Mouse (Mus musculus) layer of hippocampus, postnatal 10 days (tissue): ENCODE results near the gene Mindy1. TPM values are rescaled to one million over a fixed set of nuclear protein-coding genes. Genes with fewer than 3 reads are reported as not detected.
A peak's percentile ranks its signal among the peaks of the same experiment; 100 is the strongest.

Experiments
- DNase-seq, 2 experiments: peaks; one replicate each; pipeline ENCODE4 v3.0.0; 2021; ENCODE audit warnings: low spot score in 2 of 2
- total RNA-seq, 2 experiments: library from RNA; stranded (reverse); gene quantifications; 2 replicates each; pipeline ENCODE4 v1.2.3; 2021

Mindy1 gene
- total RNA-seq, 2 experiments from 2014 or later, result 26.5 to 27.6 TPM

DNA sequence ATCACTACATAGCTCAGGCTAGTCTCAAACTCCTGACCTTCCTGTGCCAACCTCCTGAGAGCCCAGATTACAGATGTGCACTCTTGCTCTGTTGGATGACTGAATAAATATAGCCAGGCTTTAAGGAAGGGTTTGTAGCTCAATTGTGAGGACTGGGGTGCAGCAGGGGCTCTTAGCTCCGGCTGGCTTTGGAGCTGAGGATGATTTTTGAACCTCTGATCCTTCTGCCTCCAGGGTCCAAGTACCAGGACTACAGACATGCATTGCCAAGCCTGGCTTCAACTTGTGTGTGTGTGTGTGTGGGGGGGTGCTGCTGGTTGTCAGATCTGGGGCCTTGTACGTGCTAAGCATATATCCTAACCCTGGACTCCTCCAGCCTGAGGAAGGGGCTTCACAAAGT lies 11.8 kb downstream of the Mindy1 start:
- no peak for DNase-seq

DNA sequence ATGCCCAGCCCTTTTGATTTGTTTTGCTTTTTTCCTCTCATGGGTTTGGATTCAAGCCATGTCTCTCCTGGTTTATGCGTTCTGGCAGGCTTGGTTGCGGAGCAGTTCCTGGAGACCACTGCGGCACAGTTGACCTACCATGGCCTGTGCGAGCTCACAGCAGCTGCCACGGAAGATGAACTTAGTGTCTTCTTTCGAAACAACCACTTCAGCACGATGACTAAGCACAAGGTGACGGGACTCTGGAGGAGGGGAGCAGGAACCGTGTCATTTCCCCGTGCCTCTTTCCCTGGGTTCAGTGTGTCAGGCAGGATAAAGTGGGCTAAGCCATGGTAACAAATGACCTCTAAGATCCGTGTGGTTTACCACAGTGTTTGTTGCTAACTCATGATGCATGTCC lies 12.4 kb downstream of the Mindy1 start:
- no peak for DNase-seq

DNA sequence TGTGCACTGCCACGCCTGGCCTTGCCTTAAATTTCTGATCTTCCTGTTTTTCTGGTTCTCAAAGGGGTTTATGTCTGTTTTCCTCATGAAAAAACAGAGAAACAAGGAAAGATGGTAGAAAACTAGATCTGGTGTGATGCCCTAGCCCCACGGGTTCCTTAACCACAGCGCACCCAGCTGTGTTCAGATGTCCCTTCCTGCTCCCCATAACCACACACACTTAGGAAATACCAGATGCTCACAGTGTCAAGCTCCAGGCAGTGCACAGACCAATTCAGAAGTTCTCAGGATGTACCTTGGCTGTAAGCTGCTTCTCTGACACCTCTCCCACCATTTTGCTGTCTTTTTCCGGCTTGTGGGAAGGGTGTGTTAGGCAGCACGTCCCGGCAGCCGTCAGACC lies 13.2 kb downstream of the Mindy1 start:
- DNase-seq, result no peak

DNA sequence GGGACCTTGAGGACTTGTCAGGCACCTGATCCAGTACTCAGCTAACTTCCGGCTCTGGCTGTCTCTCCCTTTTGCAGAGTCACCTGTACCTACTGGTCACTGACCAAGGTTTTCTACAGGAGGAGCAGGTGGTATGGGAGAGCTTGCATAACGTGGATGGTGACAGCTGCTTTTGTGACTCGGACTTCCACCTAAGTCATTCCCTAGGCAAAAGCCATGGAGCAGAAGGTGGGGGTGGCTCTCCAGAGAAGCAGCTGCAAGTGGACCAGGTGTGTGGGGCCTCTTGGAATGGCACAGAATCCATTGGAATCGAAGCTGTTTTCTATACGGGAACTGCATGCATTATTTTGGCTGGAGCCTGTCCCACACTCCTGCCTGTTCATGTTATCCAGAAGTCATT lies 13.6 kb downstream of the Mindy1 start:
- DNase-seq, result no peak

DNA sequence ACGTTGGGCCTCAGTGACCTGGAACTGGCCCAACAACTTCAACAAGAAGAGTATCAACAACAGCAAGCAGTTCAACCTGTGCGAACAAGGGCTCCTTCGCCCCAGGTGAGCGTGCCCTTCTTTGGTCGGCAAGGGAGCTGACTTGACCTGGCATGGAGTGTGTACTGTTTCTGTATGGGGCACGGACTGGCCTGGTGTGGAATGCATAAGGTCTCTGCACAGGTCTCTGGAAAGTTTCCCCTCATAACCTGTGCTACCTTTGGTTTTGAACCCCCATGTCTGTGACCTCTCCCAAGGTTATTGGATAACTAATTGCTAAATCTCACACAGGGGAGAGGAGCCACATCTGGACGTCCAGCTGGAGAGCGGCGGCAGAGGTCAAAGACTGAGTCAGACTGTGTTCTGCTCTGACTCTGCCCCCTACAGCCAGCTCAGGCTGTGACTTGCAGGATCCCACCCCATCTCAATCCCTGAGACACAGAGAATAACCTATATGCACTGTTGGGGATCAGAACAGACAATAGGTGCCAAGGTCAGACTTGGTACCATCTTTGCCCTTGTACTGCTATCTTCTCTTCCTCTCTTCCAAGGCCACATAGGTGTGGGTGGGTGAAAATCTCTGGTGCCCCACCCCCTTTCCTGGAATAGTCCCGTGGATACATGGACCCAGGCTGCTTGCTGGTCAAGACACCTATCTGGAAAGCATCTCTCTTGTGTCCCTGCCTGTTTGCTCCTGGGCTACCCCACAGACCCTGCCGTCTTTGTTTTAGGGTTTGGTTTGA lies 14.4 kb downstream of the Mindy1 start:
- no peak for DNase-seq

DNA sequence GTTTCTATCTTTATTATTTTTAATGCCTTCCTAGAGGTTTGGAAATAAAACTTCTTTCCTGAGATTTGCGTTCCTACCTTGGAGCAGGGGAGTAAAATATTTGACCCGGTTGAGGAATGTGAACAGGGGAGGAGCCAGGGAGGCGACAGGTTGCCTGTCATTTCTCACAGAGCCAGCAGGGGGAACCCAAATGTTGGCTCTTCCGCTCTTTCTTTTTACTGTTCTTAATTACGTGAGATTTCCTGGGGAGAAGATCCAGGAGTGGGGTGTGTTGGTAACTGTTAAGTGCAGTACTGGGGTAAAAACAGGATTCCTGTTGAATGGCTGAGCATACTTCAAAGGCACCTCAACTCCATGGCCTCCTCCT lies 14.9 kb downstream of the Mindy1 start:
- peak; percentile 39 to 42 for DNase-seq

DNA sequence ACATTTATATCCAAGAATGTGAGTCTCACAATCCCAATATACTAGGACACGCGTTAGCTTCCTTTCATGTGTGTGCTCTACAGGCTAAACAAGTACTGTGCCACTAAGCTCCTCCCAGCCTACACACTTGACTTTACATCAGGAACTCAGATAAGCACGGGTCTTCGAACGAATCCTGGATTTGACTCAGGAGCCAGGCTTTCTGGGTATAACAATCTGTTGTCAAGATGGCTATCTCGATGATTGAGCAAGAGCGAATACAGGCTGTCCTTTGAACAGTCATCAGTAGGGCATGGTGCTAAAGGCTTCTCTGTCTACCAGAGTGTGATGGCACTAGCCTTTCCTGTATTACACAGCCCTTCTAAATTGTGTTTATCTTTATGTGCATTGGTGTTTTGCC lies 16.9 kb downstream of the Mindy1 start:
- DNase-seq, result no peak

DNA sequence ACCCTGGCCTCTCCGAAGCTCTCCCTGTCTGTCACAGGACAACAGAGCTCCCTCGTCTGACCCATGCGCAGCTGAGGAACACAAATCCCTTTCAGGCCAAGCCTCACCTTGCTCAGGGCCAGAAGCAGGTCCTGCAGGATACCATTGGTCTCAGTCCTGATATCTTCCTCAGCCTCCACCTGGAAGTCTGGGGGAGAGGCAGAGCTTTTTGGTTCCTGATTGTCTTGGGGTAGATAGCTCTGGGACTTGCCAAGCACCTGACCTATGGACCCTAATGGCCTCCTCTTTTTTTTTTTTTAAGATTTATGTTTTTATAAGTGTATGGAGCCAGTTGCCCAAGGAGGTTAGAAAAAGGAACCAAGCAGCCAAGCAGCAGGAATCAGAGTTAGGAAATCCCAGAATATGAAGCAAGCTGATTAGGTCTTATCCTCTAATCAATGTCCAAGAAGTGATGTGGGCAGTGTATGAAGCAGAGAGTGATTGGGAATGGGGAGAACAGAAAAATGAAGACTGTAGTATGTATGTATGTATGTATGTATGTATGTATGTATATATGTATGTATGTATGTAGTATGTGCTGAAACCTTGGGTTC lies 20.2 kb downstream of the Mindy1 start:
- DNase-seq, result no peak

DNA sequence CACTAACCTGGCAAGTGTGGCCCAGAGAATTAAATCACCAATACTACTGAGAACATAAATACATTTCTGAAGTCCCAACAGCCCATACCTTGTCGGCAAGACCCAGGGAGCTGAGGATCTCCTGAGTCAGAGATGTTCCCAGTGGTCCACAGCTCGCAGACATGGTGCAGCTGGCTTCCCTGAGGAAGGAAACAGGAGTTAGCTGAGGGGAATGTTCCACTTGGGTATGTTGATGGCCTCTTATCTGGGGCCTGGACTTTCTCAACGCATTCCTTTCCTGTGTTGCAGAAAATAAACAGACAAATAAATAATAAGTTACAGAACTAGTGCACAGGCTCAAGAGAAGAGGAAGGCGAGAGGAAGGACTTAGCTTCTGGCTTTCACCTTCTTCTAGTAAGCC lies 25.1 kb downstream of the Mindy1 start:
- DNase-seq, result no peak

DNA sequence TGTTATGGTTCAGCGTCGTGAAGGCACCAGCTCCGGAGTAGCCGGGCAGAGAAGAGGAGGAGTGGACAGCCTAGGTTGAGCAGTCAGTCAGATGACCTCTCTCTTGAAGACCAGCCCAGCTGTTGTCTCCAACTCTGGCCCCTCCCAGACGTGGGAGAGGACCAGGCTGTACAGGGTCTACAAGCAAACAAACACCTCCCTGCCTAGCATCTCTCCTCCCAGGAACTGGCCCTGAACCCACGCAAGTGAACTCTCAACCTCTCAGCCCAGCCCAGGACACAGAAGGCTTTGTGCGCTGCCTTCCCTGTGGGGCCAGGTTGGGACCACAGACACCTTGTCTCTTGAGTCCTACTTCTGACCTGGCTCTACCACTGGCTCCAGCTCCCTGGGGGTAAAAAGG lies 26.0 kb downstream of the Mindy1 start, which contains the start of gene Anxa9:
Gene Anxa9 (minus strand): TSS at position 77 of the 400 bp plus-strand sequence.
- DNase-seq, result no peak

DNA sequence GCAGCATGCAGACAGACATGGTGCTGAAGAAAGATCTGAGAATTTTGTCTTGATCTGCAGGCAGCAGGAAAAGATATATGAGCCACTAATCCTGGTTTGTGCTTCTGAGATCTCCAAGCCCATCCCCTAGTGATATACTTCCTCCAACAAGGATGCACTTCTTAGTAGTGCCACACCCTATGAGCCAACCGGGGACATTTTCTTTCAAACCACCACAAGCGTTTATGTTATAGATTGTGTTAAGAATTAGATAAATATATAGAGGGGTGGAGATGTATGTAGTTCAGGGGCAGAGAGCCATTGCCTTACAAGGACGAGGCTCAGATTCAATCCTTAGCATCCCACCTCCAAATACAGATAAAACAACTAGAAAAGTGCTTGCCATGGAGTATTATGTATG lies 29.4 kb downstream of the Mindy1 start:
- no peak for DNase-seq

DNA sequence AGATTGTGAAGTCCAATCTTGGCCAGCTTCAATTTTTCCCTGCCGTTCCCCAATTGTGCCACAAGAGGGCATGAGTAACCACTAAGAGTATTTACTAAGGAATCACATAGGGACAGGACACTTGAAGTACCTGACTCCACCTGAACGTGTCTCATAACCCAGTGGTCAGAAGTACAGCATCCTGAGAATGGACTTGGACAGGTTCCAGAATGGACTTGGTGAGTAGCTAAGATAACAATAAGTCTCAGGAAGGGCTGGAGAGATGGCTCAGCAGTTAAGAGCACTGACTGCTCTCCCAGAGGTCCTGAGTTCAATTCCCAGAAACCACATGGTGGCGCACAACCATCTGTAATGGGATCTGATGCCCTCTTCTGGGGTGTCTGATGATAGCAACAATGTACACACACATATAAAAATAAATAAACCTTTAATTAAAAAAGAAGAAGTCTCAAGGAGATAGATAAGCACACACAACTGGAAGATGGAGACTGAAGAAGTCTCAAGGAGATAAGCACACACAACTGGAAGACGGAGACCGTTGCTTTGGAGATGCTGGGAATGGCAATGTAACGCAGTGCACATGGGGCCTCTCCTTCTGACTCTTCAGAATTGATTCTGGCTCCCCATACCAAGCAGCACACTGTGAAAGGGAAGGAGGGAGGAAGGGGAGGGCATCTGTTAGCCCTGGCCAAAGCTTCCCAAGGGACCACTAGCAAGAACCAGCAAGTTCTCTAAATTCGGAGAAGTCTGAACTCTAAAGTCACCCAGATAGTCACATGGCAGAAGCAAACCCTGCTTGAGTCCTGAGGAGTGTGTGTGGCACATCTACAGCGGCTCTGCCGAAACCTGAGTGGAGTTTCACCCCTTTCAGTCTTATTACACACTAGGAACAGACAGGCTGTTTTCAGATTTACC lies 30.1 kb downstream of the Mindy1 start:
- peak; percentile 64 to 69 for DNase-seq

DNA sequence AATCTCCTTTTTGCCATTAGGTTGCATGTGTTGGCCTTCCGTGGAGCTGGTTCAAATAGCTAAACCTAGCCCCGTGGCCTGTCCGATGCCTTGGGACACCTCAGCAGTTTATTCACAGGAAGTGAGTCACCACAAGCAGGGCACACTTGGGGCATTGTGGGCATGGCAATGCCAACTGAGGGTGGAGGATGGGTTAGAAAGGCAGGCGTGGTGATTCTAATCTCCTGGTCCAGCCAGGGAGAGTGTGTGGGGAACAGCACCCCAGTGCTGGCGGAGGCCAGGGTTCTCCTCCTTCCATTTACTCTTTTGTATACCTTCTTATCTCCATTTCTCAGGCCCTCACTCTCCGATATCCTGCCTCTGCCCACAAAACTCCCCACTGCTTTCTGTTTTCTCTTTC lies 31.5 kb downstream of the Mindy1 start:
- no peak for DNase-seq

DNA sequence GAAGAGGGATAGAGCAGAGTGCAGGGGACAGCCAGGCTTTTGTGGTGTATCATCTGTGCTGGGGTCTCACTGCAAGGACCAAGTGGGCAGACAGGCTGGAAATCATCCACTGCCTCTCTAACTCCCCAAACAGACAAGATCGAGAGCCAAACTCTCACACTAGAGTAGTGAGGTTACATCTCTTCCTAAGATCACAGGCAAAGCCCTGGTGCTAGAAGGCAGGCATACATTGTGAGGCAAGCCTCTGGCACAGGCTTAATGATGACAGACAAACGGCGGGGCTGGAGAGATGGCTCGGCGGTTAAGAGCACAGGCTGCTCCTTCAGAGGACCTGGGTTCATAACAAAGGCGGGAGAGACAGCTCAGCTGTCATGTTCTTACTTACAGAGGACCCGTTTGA lies 32.3 kb downstream of the Mindy1 start:
- no peak for DNase-seq

DNA sequence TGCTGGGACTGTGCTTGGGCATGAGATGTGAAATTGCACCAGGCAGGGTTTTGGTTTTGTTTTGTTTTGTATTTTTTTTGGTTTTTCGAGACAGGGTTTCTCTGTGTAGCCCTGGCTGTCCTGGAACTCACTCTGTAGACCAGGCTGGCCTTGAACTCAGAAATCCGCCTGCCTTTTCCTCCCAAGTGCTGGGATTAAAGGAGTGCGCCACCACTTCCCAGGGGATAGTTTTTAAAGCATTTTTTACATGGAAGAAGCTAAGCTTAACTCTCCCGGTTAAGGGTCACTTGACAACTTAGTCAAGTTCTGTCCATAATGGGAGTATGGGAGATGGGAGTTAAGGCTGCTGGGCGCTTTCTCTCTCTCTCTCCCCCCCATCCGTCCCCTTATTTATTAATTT lies 32.9 kb downstream of the Mindy1 start:
- no peak for DNase-seq

DNA sequence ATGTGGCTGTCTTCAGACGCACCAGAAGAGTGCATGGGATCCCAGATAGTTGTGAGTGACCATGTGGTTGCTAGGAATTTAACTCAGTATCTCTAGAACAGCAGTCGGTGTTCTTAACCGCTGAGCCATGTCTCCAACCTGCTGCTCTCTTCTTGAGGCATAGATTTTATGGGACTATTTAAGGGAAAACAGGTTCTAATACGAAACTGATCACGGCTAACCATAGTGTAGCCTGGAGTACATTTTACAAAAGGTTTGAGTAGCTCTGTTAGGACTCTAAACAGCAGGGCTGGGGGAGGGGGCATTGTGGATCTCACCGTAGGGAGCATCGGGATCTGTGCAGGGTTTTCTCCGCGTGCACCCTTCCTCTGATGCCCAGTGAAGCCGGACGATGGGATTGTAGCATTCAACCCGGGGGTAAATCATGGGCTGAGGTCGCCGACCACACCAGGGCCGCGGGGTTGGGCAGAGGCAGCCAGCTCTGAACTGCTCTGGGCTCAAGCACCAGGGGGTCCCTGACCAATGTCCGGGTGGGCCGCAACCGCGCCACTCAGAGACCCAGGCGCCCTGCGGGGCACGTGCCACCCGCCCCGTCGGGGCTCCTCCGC lies 33.4 kb downstream of the Mindy1 start, which contains the start of gene Cers2:
Gene Cers2 (plus strand): TSS at position 306 of the 608 bp plus-strand sequence.
- DNase-seq, result no peak

DNA sequence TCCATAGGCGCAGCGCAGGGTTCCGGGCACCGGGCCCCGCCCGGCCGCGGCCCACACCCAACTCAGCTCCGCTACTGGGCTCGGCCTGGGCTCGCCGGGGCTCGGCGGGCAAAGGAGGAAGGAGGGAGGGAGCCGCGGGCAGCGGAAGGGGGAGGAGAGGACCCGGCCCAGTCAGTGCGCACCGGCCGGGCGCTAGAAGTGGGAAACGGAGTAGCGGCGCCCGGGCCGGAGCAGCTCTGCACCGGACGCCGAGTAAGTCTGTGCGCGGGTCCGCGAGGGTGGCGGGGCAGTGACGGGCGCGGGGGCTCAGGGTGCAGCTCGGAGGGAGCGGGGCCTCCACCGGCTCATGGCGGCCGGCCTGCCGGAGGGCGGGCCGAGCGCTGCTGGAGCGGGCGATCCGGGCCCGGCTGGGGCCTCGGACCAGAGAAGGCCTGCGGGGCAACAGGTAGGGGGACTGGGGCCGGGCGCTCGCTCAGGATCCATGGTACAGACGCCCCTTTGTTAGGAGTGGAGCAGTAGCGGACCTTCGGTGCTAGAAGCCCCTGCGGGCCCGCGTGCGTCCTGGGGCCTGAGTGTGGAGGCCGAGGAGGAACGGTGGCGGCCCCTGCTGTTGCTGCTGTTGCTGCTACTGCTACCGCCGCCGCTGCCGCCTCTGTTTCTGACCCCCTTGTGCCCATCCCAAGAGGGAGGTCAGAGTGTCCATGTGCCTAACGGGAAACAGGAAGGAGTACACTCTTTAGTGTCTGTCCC lies 34.1 kb downstream of the Mindy1 start:
- DNase-seq, result peak; percentile 80 to 85

DNA sequence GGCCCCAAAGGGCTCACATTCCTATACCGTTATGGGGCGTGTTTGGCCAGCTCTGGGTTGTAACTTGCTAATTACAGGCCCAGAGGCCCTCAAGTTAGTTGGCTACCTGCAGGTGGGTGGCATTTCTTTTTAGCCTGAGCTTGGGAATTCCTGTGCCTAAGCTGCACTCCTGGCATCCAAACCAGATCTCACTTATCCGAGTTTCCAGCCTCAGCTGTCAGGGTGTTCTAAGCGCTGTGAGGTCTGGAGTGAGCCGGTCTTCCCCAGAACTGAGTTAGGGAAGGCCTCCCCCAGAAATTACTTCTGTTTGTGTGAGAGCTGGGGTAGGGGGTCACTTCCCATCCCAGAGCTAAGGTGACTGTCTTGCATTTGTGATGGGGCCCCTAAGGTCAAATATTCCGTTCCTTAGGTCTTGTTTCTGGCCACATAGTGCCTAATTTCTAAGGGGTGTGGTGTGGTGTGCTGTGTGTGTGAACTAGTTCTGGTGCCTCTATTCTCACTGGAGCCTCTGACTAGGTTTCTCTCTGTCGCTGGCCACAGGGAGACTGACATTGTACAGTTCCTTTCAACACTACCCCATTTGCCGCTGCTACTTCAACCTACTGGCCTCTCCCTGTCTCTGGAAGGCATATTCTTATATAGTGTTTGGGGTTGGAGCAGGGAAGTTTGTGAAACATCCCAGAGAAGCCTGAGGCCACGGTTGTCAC lies 34.9 kb downstream of the Mindy1 start:
- DNase-seq, result no peak

DNA sequence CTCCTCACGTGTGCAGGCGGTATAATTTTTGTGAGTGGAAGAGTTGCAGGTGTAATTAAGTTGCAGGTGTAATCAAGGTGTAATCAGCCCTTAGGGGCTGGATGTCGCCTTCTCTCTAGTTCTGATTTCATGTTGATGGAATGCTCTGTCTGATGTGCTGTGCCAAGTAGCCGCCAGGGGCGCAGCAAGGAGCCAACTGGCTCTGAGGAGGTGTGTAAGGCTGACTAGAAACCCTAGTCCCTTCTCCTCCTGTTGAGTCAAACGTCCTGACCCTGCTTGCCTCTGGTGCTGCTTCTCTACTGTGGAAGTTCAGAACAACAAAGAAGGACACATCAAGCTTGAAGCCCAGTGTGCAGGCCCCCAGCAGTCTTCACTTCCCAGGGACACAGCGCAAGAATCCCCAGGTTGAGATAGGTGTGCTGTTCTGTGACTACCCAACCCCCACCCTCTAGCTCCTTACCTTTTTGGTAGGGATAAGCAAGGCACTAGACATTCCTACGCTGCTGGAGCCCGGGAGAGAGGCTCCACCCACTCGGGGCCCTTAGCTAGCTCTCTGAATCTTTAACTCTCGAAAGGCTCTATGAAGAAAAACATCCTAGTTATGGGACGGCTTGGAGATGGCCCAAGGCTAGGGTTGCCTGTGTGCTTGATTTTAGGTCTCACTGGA lies 36.4 kb downstream of the Mindy1 start:
- DNase-seq, result peak; percentile 43 to 63

DNA sequence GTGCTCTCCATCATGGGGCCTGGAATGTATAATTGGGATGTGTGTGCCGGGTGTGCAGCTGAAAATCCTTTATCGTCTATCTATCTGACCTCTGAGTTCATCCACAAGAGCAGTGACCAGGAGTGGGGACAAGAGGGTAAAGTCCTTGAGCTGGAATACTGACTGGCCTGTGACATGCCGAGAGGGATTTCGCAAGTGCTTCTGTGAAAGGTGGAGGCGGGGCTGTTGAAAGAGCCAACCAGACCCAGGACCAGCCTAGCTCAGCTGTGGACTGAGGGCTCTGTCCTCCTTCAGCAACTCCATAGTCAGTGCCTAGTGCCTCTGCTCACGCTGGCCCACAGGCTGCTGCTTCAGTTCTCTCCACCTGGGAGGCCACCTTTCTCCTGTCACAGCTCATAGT lies 37.4 kb downstream of the Mindy1 start:
- no peak for DNase-seq
